Mouse (Mus musculus): Measurements from ENCODE around the gene Clhc1. TPM values are rescaled to one million over a fixed set of nuclear protein-coding genes. Genes with fewer than 3 reads are reported as not detected.
"Not testable (repeated sequence)": the region's sequence is repeated elsewhere in the genome, so short reads cannot be mapped to it uniquely, and the experiment has no call there.

Gene Clhc1
- total RNA-seq (2021): under 1 TPM in 1 of 2 experiments, not detected in 1; 0.37 TPM
- long read RNA-seq, experiment 1: 0 reads
- long read RNA-seq, experiment 2, partial matches to known transcripts: 0 of 1 reads
- long read RNA-seq, experiment 2, other reads (novel, unspliced or antisense): 1 of 1 reads

GRCm38 (mm10) chr11:29547752-29548503 lies at the start of gene Clhc1, which contains the start of gene Rps27a:
Gene Clhc1 (plus strand): TSS chr11:29547950.
Gene Rps27a (minus strand): TSS chr11:29548109.
- DNase-seq (ENCODE audit: low spot score in 2 of 2): peak; percentile 94 to 97

GRCm38 (mm10) chr11:29503948-29504893 lies 43.5 kb upstream of the Clhc1 start:
- DNase-seq (ENCODE audit: low spot score in 2 of 2): no peak

GRCm38 (mm10) chr11:29504899-29505625 lies 42.7 kb upstream of the Clhc1 start:
- no peak for DNase-seq (ENCODE audit: low spot score in 2 of 2)

GRCm38 (mm10) chr11:29509421-29509820 lies 38.3 kb upstream of the Clhc1 start:
- no peak for DNase-seq (ENCODE audit: low spot score in 2 of 2)

- no peak for DNase-seq (ENCODE audit: low spot score in 2 of 2)
These were observed 34.8 kb upstream of the Clhc1 start for GRCm38 (mm10) chr11:29512818-29513535.

GRCm38 (mm10) chr11:29514325-29514681 lies 33.4 kb upstream of the Clhc1 start:
- no peak for DNase-seq (ENCODE audit: low spot score in 2 of 2)

- peak; percentile 68 to 75 for DNase-seq (ENCODE audit: low spot score in 2 of 2)
These were observed 32.9 kb upstream of the Clhc1 start, which contains the start of gene Prorsd1 for GRCm38 (mm10) chr11:29514682-29515412. Gene Prorsd1 (minus strand): TSS chr11:29515033.

- DNase-seq (ENCODE audit: low spot score in 2 of 2): peak; percentile 84 to 86
These were observed 21.6 kb upstream of the Clhc1 start, which contains the start of gene Mtif2 for GRCm38 (mm10) chr11:29525988-29526794. Gene Mtif2 (plus strand): TSS chr11:29526408.

- no peak for DNase-seq (ENCODE audit: low spot score in 2 of 2)
These were observed 9.5 kb upstream of the Clhc1 start for GRCm38 (mm10) chr11:29538201-29538600.

- DNase-seq (ENCODE audit: low spot score in 2 of 2): no peak
These were observed 3.4 kb upstream of the Clhc1 start for GRCm38 (mm10) chr11:29544225-29544945.

- not testable (repeated sequence) for DNase-seq (ENCODE audit: low spot score in 2 of 2)
These were observed 2.5 kb upstream of the Clhc1 start for GRCm38 (mm10) chr11:29545150-29545752.

- DNase-seq (ENCODE audit: low spot score in 2 of 2): not testable (repeated sequence)
These were observed 1.5 kb upstream of the Clhc1 start for GRCm38 (mm10) chr11:29546297-29546696.

- no peak for DNase-seq (ENCODE audit: low spot score in 2 of 2)
These were observed 988 bp upstream of the Clhc1 start for GRCm38 (mm10) chr11:29546762-29547161.

- DNase-seq (ENCODE audit: low spot score in 2 of 2): no peak
These were observed 450 bp upstream of the Clhc1 start for GRCm38 (mm10) chr11:29547249-29547751.

GRCm38 (mm10) chr11:29548504-29549424 lies 1.0 kb downstream of the Clhc1 start:
- no peak for DNase-seq (ENCODE audit: low spot score in 2 of 2)

GRCm38 (mm10) chr11:29549425-29549778 lies 1.7 kb downstream of the Clhc1 start:
- no peak for DNase-seq (ENCODE audit: low spot score in 2 of 2)
